In the genomic region with DNA sequence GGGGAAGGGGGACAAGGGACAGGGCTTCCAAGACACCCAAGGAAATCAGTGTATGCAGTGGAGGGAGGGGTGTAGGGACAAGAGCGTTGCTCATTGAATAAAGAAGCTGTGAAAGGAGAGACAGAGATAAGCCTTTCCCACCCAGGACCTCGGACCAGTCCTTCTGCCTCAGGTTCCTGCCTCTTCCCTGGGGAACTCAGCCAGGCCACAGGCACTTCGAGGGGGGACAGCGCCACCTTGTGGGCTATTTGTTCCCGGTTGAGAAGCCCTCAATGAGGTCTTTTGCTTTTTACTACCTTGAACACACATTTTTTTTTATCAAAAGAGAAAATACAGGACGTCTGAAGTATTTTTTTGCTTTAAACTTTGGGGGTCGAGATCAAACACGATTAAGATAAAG, we compare ENCODE assay signal across 9 mouse cellular contexts.
DNase-seq lines count a peak whose midpoint lies in the region; TF ChIP-seq lines count a peak whose summit lies in the region.
"Had no signal": no experiment of that assay in that cellular context is flagged by ENCODE, and none has a peak within 500 bp of the region (broad histone marks: within the 10 kb centered on the region; RNA-seq: fewer than 3 reads in every experiment).

No protein-coding gene starts in this region.

- DNase-seq in R1 (ENCODE audit: low read depth, low spot score): peak; percentile 68
- DNase-seq in cerebellum, postnatal 14 days: peak; percentile 78 to 88
- DNase-seq in gastrocnemius, postnatal 36 days: peak; percentile 42 to 54
- DNase-seq in kidney, postnatal 36 days: peak; percentile 73 to 93
- DNase-seq in lung, adult 18-20 months: peak; percentile 71 to 80
- peak; percentile 90 for DNase-seq in right cerebral cortex, postnatal 14 days
- peak; percentile 85 for DNase-seq in urinary bladder, postnatal 25 days (ENCODE audit: low spot score)

- no peaks in the 10 kb centered on the region for H3K27me3 ChIP-seq in C2C12 (ENCODE audit: control insufficient read depth, insufficient read depth, insufficient read length)
- H3K27me3 ChIP-seq: heart, embryonic 15.5 days had no signal

- intact Hi-C loops in gastrocnemius, postnatal 36 days (cut with DNase I): loop anchor here (2.0 kb wide), 1 partner anchor 145 kb away; no protein-coding TSS in a partner anchor

- H3K36me3 ChIP-seq in C2C12 (ENCODE audit: control insufficient read depth, insufficient read depth): no peaks in the 10 kb centered on the region
- H3K36me3 ChIP-seq: heart, embryonic 15.5 days had no signal

- H3K79me3 ChIP-seq in C2C12 (ENCODE audit: low read depth): no peaks in the 10 kb centered on the region

- H3ac ChIP-seq in C2C12 (ENCODE audit: control insufficient read depth, insufficient read length, low read depth): no peak overlapping the region

- TF ChIP-seq CTCF in C2C12 (IDR thresholded peaks at IDR 0.05; ENCODE audit: control insufficient read depth, insufficient read depth, insufficient read length): peak; percentile 42

- H3K79me2 ChIP-seq in C2C12 (ENCODE audit: control insufficient read depth, insufficient read depth): no peaks in the 10 kb centered on the region

- H3K4me3 ChIP-seq in C2C12 (ENCODE audit: insufficient read depth, poor library complexity, severe bottlenecking): no peak overlapping the region
- H3K4me3 ChIP-seq: heart, embryonic 15.5 days had no signal

TF ChIP-seq in C2C12, 6 proteins besides CTCF, POLR2A, EP300 and RAD21:
- no peak for TF ChIP-seq USF1 (IDR thresholded peaks at IDR 0.05; ENCODE audit: low read depth)
- TF ChIP-seq FOSL1 (IDR thresholded peaks at IDR 0.05; ENCODE audit: insufficient read depth, low read length, poor library complexity, severe bottlenecking): no peak
- no peak for TF ChIP-seq CEBPB (IDR thresholded peaks at IDR 0.05; ENCODE audit: low read depth)
- no peak for TF ChIP-seq MAX (IDR thresholded peaks at IDR 0.05)
- TF ChIP-seq MYOD1 (IDR thresholded peaks at IDR 0.05; ENCODE audit: control insufficient read depth, insufficient read length, low read depth): no peak
- no peak for TF ChIP-seq MYOG (IDR thresholded peaks at IDR 0.05; ENCODE audit: control insufficient read depth, extremely low read depth, insufficient read length)
